Mouse (Mus musculus) gastrocnemius, postnatal 25 days (tissue): ENCODE results near the gene Cyp4f39. TPM values are rescaled to one million over a fixed set of nuclear protein-coding genes. Genes with fewer than 3 reads are reported as not detected.
"Not testable (repeated sequence)": the region's sequence is repeated elsewhere in the genome, so short reads cannot be mapped to it uniquely, and the experiment has no call there.

Source experiments
- DNase-seq: peaks from one replicate; pipeline ENCODE4 v3.0.0; 2022
- total RNA-seq, 2 experiments: library from RNA; stranded (reverse); gene quantifications; 1 replicate in 1 of 2; 2 replicates in 1 of 2; pipeline ENCODE4 v1.2.3; 2021

The Cyp4f39 gene
- total RNA-seq, 2 experiments from 2014 or later = 0.26 to 22.0 TPM

DNA sequence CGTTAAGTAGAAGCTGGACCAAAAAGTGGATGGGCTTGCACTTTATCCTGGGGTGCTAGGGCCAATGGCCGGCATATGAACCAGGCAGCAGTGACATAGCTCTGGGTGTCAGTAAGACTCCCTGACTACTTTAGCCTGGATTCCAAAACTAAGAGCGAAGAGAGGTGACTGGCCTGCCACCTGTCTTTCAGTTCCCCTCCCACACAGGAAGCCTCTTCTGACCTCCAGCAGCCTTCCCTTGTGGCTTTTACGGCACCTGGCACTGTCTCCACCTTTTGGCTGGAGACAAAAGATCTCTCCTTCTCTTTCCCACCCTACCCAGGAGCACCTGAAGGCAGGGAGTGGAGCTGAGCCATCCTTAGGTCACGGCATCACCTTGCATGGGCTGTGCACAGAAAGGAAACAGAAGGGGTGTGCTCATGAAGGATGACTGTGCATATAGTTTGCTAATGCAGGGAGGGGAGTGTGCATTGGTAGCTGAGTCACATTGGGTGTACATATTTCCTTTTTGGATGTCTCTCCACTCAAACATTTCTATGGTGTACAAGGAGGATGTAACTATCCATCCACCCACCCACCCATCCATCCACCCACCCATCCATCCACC is 22.5 kb downstream of the Cyp4f39 start:
- no peak for DNase-seq

GRCm38 (mm10) chr17:32477204-32477603 is 24.7 kb downstream of the Cyp4f39 start:
- no peak for DNase-seq

DNA sequence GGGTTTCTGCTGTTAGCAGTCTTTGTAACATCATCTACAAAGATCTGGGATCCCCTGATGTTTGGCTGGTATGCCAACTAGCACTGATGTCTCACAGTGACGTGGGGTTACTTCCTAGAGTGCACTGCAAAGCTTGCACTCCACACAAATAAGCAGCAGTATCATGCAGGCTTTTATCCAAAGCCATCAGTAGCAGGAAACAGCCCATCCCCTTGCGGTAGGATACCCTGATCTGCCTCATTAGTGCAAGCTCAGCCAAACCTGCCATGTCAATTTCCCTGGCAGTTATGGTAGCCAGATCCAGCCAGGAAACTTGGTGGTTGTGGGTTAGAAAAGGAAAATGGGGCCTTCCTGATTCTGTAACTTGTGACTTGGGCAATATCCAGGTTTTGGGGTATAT is 26.2 kb downstream of the Cyp4f39 start:
- DNase-seq = no peak

DNA sequence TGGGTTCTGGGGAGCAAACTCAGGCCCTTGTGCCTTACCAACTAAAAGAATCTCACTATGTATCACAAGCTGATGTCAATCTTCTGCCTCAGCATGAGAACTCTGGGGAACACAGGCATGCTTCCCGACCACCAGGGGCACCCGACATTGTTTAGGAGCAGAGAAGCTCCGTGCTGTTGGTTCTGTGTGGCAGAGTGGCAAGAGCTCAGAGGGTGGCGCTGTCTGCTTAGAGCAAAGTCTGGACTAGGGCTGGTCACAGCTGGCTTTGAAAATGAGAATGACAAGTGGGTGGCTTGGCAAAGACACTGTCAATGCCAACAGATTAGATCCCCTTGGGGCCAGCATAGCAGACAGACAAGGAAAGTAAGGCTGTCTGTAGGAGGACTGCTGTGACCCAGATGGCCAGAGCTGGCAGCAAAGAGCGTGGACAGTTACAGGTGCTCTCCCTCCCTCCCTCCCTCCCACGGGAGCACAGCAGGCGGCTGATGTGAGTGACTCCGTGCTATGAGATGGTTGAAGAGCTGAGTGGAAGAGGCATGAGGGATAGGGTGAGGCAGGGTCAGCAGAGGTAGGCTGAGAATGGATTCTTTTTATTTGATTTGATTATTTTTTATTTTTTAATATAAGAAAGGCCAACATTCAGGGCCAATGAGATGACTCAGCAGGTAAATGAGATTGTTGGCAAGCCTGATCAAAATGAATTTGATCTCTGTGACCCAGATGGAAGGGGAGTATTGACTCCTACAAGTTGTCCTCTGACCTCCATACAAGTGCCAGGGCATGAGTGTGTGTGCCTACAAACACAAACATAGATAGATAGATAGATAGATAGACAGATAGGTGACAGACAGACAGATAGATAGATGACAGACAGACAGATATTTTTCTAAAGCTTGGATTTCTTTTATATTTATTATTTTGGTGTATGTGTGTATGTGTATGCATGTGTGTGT is 27.3 kb downstream of the Cyp4f39 start:
- DNase-seq = no peak

DNA sequence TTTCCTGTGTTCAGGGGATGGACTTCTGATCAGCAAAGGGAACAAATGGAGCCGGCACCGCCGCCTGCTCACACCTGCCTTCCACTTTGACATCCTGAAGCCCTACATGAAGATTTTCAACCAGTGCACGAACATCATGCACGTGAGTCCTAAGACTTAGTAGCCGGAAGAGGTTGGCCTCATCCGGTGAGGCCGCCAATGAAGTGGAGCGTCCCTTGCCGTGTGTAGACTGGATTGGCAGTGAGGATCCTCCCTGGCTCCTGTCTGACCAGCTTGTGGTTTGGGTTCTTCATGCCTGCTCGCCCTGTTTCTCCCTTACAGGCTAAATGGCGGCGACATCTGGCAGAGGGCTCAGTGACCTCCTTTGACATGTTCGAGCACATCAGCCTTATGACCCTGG is 29.2 kb downstream of the Cyp4f39 start:
- DNase-seq = no peak

DNA sequence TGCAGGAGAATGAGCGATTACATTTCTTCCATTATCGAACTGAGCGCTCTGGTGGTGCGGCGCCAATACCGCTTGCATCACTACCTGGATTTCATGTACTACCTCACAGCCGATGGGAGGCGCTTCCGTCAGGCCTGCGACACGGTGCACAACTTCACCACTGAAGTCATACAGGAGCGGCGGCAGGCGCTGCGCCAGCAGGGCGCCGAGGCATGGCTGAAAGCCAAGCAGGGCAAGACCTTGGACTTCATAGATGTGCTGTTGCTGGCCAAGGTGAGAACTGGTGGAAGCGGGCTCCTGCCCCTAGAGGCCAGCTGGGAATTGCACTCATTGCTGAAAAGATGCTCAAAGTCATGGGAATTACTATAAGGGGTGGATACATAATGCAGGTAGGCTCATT is 30.7 kb downstream of the Cyp4f39 start:
- peak; percentile 63 for DNase-seq

DNA sequence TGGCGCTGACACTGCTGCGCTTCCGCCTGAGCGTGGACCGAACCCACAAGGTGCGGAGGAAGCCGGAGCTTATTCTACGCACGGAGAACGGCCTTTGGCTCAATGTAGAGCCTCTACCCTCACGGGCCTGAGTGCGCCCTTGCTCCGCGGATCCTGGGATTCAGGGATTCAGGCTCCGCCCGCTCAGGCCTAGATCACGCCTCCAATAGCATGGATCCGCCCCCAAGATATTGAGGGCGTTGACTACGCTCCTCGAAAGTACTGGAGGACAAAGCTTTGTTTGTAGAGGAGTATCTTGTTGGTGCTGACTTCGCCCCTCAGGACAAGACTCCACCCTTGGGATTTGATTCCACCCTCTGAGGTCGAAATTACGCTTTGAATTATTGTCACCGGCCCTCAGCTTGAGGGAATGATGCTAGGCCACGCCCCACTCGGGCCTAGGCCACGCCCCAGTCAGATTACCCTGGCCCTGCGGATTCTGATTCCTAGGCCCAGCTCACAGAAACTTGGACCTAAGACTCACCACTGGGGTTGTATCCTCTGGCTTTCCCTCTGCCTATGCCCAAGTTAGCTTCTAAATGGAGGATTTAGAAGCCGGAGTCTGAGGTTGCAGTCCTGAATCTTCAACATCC is 39.9 kb downstream of the Cyp4f39 start:
- DNase-seq = peak; percentile 16

DNA sequence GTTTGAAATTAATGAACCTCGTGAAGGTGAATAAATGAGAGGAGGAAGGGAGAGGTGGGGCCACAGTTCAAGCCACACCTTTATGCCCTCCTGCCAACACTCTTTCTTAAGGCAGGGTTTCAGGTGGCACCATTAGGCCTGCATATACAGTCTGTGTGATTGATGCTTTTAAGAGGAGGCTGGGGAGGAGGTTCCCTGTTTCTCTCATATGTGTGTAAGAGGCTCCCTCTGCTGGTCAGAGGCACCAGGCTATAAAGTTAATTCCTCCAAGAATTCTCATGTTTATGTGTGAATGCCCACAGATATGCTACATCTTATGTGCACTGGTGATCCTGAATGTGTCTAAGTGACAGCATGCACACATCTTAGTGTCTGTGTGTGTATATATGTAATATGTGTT is 42.1 kb downstream of the Cyp4f39 start:
- no peak for DNase-seq

DNA sequence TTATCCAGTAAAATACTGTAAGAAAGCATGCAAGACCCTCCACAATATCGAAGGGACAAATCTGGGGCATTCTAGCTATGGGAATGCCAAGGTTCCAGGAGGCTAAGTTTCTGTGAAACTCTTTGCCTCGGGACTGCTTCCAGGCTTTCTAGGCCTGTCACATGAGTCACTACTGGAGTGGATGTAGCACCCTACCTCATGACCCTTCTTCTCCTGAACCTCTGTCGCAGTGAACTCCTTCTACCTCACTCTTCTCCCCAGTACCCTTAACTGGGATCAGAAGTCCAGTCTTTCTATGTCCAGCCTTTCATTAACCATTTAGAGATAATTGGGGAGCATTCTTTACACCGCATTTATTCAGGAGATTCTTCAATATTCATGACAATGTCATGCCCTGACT is 48.0 kb downstream of the Cyp4f39 start:
- not testable (repeated sequence) for DNase-seq

- DNase-seq = no peak
Observed at GRCm38 (mm10) chr17:32501051-32501450, 48.5 kb downstream of the Cyp4f39 start.

GRCm38 (mm10) chr17:32503111-32503510 is 50.6 kb downstream of the Cyp4f39 start:
- DNase-seq = no peak

- peak; percentile 22 for DNase-seq
Observed at GRCm38 (mm10) chr17:32505851-32506728, 53.6 kb downstream of the Cyp4f39 start, which contains the start of gene Cyp4f17. Cyp4f17 (plus strand) TSS chr17:32506050.

DNA sequence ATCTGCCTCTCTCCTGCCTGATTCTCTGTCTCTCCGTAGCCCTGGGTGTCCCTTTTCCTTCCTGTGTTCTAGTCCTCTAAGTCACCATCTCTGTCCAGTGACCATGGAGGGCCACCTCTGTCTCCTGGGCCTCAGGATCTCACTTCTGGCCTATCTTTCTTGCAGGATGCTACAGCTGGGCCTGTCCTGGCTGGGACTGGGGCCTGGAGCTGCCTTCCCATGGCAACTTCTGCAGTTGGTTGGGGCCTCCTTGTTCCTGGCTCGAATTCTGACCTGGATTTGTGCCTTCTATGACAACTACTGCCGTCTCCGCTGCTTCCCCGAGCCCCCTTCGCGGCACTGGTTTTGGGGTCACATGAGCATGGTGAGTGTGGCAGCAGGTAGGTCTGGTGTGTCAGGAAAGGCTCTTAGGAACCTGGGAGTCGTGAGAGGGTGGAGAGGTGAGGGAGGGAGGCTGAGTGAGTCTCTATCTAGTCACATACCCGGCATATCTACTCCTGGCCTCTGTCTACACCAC is 54.3 kb downstream of the Cyp4f39 start:
- no peak for DNase-seq

DNA sequence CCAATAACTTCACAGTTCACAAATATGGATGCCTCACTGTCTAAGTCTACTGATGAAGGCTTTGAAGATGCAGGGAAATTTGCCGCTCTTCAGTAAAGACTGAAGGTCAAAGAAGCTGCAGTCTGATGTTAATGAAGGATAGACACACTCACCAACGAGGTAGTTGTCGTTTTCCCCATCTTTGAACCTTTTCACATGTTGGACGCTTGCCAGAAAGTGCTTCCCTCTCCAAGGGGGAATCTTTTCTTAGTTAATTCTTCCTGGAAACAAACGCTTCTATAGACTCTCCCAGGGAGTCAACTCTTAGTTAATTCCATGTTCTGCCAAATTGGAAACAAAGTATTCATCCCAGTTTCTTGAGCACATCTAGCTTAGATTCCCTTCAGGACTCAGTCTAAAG is 63.6 kb downstream of the Cyp4f39 start:
- DNase-seq = no peak

DNA sequence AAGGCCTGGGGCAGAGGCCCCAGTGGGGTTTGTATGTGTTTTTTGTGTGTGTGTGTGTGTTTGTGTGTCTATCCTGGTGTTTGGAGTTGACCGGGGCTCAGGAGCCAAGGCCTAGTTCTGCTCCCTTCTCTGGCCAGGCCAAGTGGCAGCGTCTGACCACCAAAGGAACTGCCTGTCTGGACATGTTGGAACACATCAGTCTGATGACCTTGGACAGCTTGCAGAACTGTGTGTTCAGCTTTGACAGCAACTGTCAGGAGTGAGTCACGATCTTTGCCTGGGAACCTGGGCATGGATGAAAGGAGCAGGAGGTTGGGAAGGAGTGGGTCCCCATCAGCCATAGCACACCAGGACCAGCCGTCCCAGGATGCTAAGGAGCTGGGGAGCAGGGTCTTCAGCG is 69.5 kb downstream of the Cyp4f39 start:
- DNase-seq = no peak

- no peak for DNase-seq
Observed at GRCm38 (mm10) chr17:32522386-32522785, 69.9 kb downstream of the Cyp4f39 start.

- DNase-seq = no peak
Observed at GRCm38 (mm10) chr17:32522816-32523215, 70.3 kb downstream of the Cyp4f39 start.

GRCm38 (mm10) chr17:32523895-32524294 is 71.4 kb downstream of the Cyp4f39 start:
- no peak for DNase-seq

DNA sequence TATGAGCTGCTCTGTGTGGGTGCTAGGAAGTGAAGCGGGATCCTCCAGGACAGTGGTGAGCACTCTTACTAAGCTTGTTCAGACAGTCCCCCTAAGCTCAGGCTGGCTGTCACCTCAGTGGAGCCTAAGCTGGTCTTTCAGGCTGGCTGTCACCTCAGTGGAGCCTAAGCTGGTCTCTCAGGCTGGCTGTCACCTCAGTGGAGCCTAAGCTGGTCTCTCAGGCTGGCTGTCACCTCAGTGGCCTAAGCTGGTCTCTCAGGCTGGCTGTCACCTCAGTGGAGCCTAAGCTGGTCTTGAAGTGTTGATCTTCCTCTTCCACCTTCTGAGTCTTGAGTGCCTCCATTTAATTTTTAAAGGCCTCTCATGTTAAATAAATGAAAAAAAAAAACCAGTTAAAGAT is 73.8 kb downstream of the Cyp4f39 start:
- peak; percentile 73 for DNase-seq

- no peak for DNase-seq
Observed at GRCm38 (mm10) chr17:32527748-32528147, 75.2 kb downstream of the Cyp4f39 start.
